Mouse (Mus musculus): ENCODE results near the gene Mark2.

DNA sequence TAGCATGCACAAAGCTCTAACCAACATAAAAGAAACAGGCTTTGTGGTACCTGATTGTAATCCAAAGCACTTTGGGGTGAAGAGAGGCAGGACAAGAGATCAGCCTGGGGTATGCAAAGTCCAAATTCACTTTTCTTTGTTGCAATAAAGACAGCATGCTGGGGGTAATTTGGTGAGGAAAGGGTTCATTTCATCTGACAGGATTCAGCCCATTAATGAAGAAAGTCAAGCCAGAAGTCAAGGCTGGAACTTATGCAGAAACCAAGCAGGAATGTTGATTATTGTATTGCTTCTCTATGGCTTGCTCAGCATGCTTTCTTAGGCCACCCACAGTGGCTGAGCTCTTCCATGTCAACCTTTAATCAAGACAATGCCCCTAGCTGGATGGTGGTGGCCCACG is 80.2 kb downstream of the Mark2 start:
- TF ChIP-seq POLR2A (IDR thresholded peaks at IDR 0.05; ENCODE audit: extremely low read depth, insufficient read depth, low read length) = no peak
- no peak for TF ChIP-seq CTCF (IDR thresholded peaks at IDR 0.05; ENCODE audit: extremely low read depth, insufficient read depth, low read length)

Data from cortical plate, adult 2 months (tissue).